Mouse (Mus musculus): ENCODE data around the gene Htr6. TPM values are rescaled to one million over a fixed set of nuclear protein-coding genes. Genes with fewer than 3 reads are reported as not detected.

Htr6 gene
- polyA plus RNA-seq, 1 experiment from 2014 or later: not detected

GRCm38 (mm10) chr4:139100326-139100725 is 25.0 kb upstream of the Htr6 start:
- H3K27me3 ChIP-seq (replicated peaks): no peaks in the 10 kb centered on the region
- WGBS: 90% methylated on average over 8 of the region's 8 CpGs
- ATAC-seq (ENCODE audit: insufficient read depth, low FRiP score, low read depth): no peak
- peaks cover 6% of the 10 kb centered on the region; the same call in 1 of the 2 replicates for H3K4me1 ChIP-seq
- H3K4me3 ChIP-seq (replicated peaks): no peak overlapping the region
- H3K9me3 ChIP-seq: no peaks in the 10 kb centered on the region
- no peak overlapping the region for H3K4me2 ChIP-seq
- H3K9ac ChIP-seq: no peak overlapping the region
- no peak overlapping the region for H3K27ac ChIP-seq
- peaks cover 12% of the 10 kb centered on the region; the same call in 1 of the 2 replicates for H3K36me3 ChIP-seq

DNA sequence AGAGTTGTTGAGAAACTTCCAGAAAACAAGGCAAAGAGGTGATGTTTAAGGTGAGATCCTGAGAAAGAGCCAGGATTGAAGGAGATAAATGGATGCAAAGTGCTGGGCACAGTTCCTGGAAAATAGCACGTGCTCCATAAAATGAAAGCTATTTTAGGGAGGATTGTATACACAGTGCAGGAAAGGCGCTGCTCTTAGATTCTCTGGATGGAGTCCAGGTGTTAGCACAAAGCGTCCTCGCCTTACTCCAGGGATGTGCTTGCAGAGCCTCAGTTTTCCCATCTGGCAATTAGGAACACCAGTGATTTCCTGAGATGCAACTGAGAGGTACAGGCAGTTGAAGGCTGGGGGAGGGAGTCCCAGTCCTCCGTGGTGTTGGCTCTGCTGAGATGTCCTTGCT is 20.8 kb upstream of the Htr6 start:
- H3K36me3 ChIP-seq: no peaks in the 10 kb centered on the region
- H3K27me3 ChIP-seq (replicated peaks): peaks cover 9% of the 10 kb centered on the region; the same call in 1 of the 2 replicates
- peak overlapping the region; percentile 12; the same call in 1 of the 2 replicates for H3K27ac ChIP-seq
- H3K4me2 ChIP-seq: no peak overlapping the region
- WGBS: 31% methylated on average over 5 of the region's 5 CpGs
- ATAC-seq (ENCODE audit: insufficient read depth, low FRiP score, low read depth): peak; percentile 26; the same call in 1 of the 2 replicates
- H3K9me3 ChIP-seq: no peaks in the 10 kb centered on the region
- no peak overlapping the region for H3K9ac ChIP-seq
- H3K4me3 ChIP-seq (replicated peaks): no peak overlapping the region
- H3K4me1 ChIP-seq: peaks cover 26% of the 10 kb centered on the region

DNA sequence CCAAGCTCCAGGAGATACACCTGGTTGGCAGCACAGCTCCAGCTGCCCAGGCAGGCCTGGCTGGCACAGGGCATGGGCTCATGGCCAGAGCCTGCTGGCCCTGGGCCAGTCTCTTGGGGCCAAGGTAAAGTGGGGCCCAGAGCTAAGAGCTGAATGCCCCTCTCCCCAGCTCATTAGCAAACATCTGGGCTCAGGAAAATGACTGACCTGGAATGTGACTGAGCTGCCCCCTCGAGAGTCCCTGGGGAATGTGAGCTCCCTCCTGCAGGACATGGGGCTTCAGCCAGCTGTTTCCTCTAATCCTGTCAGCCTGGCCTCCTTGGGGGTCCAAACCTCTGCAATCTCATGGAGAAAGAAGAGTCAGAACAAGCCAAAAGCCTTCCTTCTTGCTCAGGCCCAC is 20.0 kb upstream of the Htr6 start:
- H3K36me3 ChIP-seq: no peaks in the 10 kb centered on the region
- WGBS: 9% methylated on average over 1 of the region's 1 CpGs
- H3K4me1 ChIP-seq: peaks cover 34% of the 10 kb centered on the region

DNA sequence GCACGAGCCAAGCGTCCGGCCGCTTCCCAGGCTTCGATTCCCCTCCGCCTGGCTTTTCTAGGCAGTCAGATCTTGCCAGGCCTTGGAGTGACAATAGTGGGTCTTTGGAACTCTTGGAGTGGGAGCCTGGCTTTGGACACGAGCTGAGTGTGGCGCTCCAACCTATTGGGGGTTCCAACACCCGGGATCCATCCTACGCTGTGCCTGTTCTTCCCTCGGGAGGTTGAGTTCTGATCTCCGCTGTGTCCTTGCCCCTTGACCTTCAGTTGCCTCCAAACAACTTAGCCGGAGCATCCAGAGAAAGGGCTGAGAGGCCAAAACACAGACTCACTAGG is 17.8 kb upstream of the Htr6 start:
- Histone ChIP-seq H3K4me1 (peaks cover 44% of the 10 kb centered on the region), H3K4me3 (replicated peaks) (peak overlapping the region; percentile 74), H3K36me3 (no peaks in the 10 kb centered on the region), H3K27ac (peak overlapping the region; percentile 51; the same call in 1 of the 2 replicates), H3K9me3 (no peaks in the 10 kb centered on the region), H3K4me2 (peak overlapping the region; percentile 97), H3K9ac (peak overlapping the region; percentile 77; the same call in 1 of the 2 replicates), H3K27me3 (replicated peaks) (peaks cover 13% of the 10 kb centered on the region; the same call in 1 of the 2 replicates)
- ATAC-seq (ENCODE audit: insufficient read depth, low FRiP score, low read depth): no peak
- WGBS: 27% methylated on average over 13 of the region's 13 CpGs

More for the DNA sequence above, 20.0 kb upstream of the Htr6 start:
- no peak overlapping the region for H3K4me3 ChIP-seq (replicated peaks)
- H3K4me2 ChIP-seq: no peak overlapping the region
- ATAC-seq (ENCODE audit: insufficient read depth, low FRiP score, low read depth): no peak
- H3K27ac ChIP-seq: peak overlapping the region; percentile 11; the same call in 1 of the 2 replicates
- no peaks in the 10 kb centered on the region for H3K9me3 ChIP-seq
- no peak overlapping the region for H3K9ac ChIP-seq
- peaks cover 13% of the 10 kb centered on the region; the same call in 1 of the 2 replicates for H3K27me3 ChIP-seq (replicated peaks)

- H3K9me3 ChIP-seq: no peaks in the 10 kb centered on the region
- peak within 1 kb of the TSS; percentile 97 for H3K4me2 ChIP-seq
- 1% methylated on average over 77 of the region's 105 CpGs for WGBS
- H3K27me3 ChIP-seq (replicated peaks): peaks cover 13% of the 10 kb centered on the region; the same call in 1 of the 2 replicates
- ATAC-seq (ENCODE audit: insufficient read depth, low FRiP score, low read depth): peak; percentile 44
- H3K27ac ChIP-seq: peak within 1 kb of the TSS; percentile 51; the same call in 1 of the 2 replicates
- H3K9ac ChIP-seq: peak within 1 kb of the TSS; percentile 77
- H3K4me3 ChIP-seq (replicated peaks): peak within 1 kb of the TSS; percentile 74
- peaks cover 46% of the 10 kb centered on the region for H3K4me1 ChIP-seq
- no peaks in the 10 kb centered on the region for H3K36me3 ChIP-seq
Observed at GRCm38 (mm10) chr4:139092356-139093195, 17.2 kb upstream of the Htr6 start, which contains the start of gene Nbl1. Nbl1 (minus strand) TSS chr4:139092993.

GRCm38 (mm10) chr4:139091478-139092355 is 16.3 kb upstream of the Htr6 start:
- Histone ChIP-seq H3K27me3 (replicated peaks) (peaks cover 13% of the 10 kb centered on the region; the same call in 1 of the 2 replicates), H3K9me3 (no peaks in the 10 kb centered on the region), H3K4me1 (peaks cover 46% of the 10 kb centered on the region), H3K4me3 (replicated peaks) (peak overlapping the region; percentile 74), H3K9ac (peak overlapping the region; percentile 77), H3K36me3 (no peaks in the 10 kb centered on the region), H3K4me2 (peak overlapping the region; percentile 97), H3K27ac (peak overlapping the region; percentile 51; the same call in 1 of the 2 replicates)
- WGBS: 6% methylated on average over 28 of the region's 28 CpGs
- ATAC-seq (ENCODE audit: insufficient read depth, low FRiP score, low read depth): no peak

DNA sequence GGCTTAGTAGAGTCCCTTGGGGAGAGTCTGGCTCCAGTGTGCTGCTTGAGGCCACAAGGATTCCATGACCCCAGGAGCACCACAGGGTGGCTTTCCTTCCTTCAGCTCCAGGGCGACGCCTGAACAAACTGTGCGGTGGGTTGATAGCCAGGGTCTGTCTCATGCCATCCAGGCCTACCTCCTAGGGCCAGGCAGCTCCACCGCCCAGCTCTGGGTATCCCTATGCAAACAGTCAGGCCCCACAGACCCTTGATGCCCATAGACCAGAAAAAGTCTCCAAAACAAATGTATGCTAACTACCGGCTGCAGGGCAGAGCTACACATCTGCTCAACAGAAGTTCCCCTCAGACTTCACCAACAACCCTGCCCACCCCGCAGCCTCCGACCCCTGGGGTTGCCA is 15.7 kb upstream of the Htr6 start:
- Histone ChIP-seq H3K9ac (no peak overlapping the region; the same call in 1 of the 2 replicates), H3K4me2 (peak overlapping the region; percentile 97), H3K4me1 (peaks cover 41% of the 10 kb centered on the region), H3K36me3 (no peaks in the 10 kb centered on the region), H3K27me3 (replicated peaks) (peaks cover 13% of the 10 kb centered on the region; the same call in 1 of the 2 replicates), H3K27ac (no peak overlapping the region), H3K4me3 (replicated peaks) (peak overlapping the region; percentile 74), H3K9me3 (no peaks in the 10 kb centered on the region)
- 52% methylated on average over 7 of the region's 7 CpGs for WGBS
- no peak for ATAC-seq (ENCODE audit: insufficient read depth, low FRiP score, low read depth)

- Histone ChIP-seq H3K9me3 (no peaks in the 10 kb centered on the region), H3K27me3 (replicated peaks) (peaks cover 13% of the 10 kb centered on the region; the same call in 1 of the 2 replicates), H3K9ac (no peak overlapping the region), H3K27ac (no peak overlapping the region), H3K4me1 (peaks cover 41% of the 10 kb centered on the region), H3K36me3 (no peaks in the 10 kb centered on the region), H3K4me2 (peak overlapping the region; percentile 97), H3K4me3 (replicated peaks) (peak overlapping the region; percentile 74)
- no peak for ATAC-seq (ENCODE audit: insufficient read depth, low FRiP score, low read depth)
- WGBS: 57% methylated on average over 15 of the region's 15 CpGs
Observed at GRCm38 (mm10) chr4:139090303-139090940, 15.1 kb upstream of the Htr6 start.

DNA sequence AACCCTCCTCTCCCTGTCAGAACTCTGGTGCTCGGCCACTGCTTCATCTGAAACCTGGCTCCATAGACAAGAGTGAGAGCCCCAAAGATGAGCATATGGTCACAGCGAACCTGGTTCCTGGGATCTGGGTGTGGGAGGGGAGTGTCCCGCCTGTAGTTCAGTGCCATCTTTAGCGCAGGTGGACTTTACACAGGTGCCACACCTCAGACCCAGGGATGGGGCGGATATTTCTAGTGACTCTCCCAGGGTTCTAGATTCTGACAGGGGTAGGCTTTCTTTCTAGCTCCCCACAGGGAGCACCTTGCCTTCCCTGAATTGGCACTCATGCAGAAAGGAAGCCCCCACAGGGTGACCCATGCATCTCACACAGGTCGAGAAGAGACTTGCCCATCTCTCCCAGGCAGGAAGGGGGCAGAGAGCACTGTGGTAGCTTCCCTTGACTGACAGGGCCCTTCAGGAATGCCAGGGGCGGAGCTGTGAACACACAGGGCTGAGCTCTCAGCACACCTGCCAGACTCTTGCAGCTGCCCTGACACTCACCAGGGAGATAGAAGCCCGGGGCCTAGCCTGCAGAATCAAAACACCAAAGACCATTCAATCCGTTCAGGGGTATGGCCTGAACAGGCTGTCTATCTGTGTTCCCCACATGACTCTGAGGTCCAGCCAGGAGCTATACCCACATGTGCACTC is 13.8 kb upstream of the Htr6 start:
- Histone ChIP-seq H3K36me3 (no peaks in the 10 kb centered on the region), H3K27ac (no peak overlapping the region), H3K27me3 (replicated peaks) (peaks cover 12% of the 10 kb centered on the region; the same call in 1 of the 2 replicates), H3K4me2 (no peak overlapping the region), H3K9ac (no peak overlapping the region), H3K9me3 (no peaks in the 10 kb centered on the region), H3K4me1 (peaks cover 38% of the 10 kb centered on the region), H3K4me3 (replicated peaks) (no peak overlapping the region)
- WGBS: 58% methylated on average over 9 of the region's 9 CpGs
- no peak for ATAC-seq (ENCODE audit: insufficient read depth, low FRiP score, low read depth)

GRCm38 (mm10) chr4:139086984-139087383 is 11.6 kb upstream of the Htr6 start:
- H3K4me1 ChIP-seq: peaks cover 34% of the 10 kb centered on the region
- H3K27ac ChIP-seq: 0 out of 2 replicates have a peak overlapping the region, but pooled peaks have one; percentile 17
- no peak overlapping the region for H3K4me3 ChIP-seq (replicated peaks)
- H3K36me3 ChIP-seq: no peaks in the 10 kb centered on the region
- no peak overlapping the region for H3K4me2 ChIP-seq
- H3K27me3 ChIP-seq (replicated peaks): 0 out of 2 replicates have a peak, but pooled peaks cover 8% of the 10 kb centered on the region
- no peaks in the 10 kb centered on the region for H3K9me3 ChIP-seq
- H3K9ac ChIP-seq: no peak overlapping the region
- no peak for ATAC-seq (ENCODE audit: insufficient read depth, low FRiP score, low read depth)
- 66% methylated on average over 4 of the region's 4 CpGs for WGBS
